Mouse (Mus musculus): ENCODE results near the gene Hook1. TPM values are rescaled to one million over a fixed set of nuclear protein-coding genes. Genes with fewer than 3 reads are reported as not detected.

The Hook1 gene
- 9.7 and 10.6 TPM in 2 replicates for polyA plus RNA-seq (2012; rRNA removed)
- 12.6 and 13.5 TPM in 2 replicates for polyA plus RNA-seq (2014; fragmentation: Nextera tagmentation; extraction: Ambion mirVana)

DNA sequence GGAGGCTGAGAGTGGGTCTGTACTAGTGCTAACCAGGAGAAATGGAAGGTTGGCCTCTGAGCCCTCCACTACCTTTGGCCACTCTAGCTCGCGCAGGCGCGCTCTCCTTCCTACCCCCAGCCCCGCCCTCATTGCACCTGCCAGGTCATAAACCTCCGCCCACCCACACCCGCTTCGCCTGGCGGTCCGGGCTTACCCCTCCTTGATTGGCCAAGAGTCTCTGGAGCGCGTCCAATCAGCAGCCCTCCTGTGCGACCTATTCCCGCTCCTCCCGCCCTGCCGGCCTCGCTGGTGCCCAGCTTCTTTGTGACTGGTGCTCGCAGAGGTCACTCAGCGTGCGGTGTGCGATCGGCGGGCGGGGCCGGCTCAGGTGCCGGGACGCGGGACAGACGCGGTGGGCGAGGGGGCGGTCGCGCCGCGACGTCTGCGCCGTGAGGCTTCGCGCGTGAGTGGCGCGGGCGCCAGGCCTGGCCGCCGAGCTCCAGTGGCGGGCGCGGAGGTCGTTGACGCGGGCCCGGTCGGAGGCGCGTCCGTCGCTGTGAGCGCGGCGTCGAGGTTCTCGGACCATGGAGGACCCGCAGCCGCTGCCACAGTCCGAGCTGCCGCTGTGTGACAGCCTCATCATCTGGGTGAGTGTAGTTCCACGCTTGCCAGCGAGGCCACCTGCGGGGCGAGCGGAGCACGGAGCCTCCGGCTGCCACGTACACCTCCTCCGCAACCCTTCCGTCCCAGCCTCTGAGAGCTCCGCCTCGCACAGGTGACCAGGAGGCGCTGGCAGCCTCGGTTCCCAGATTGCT, at the start of gene Hook1:
Gene Hook1, plus strand, starts transcription at position 313 of the 797 bp plus-strand sequence.
- H3K36me3 ChIP-seq (ENCODE audit: control insufficient read depth, insufficient read depth, low read length): no peaks in the 10 kb centered on the region
- peak within 1 kb of the TSS; percentile 90 for H3K4me2 ChIP-seq (replicated peaks; ENCODE audit: low read depth, low read length, severe bottlenecking)
- WGBS: under 1% methylated on average over 73 of the region's 82 CpGs
- DNase-seq (ENCODE audit: low spot score) (peak; percentile 94), ATAC-seq (ENCODE audit: low FRiP score, low read depth) (peak; percentile 98)
- no peaks in the 10 kb centered on the region for H3K27me3 ChIP-seq (ENCODE audit: control insufficient read depth, insufficient read depth, low read length)
- no peak within 1 kb of the TSS for H3K27ac ChIP-seq (replicated peaks; ENCODE audit: low read depth, low read length)
- H3K4me3 ChIP-seq (replicated peaks; ENCODE audit: low read length): peak within 1 kb of the TSS; percentile 64
- 0 out of 2 replicates have a peak, but pooled peaks have one; percentile 15 for TF ChIP-seq POLR2A (IDR thresholded peaks at IDR 0.05; ENCODE audit: borderline replicate concordance, extremely low read depth, insufficient read depth, insufficient read length)
- H3K4me1 ChIP-seq (ENCODE audit: control insufficient read depth, insufficient read depth, low read length): no peaks in the 10 kb centered on the region
- H3K9ac ChIP-seq (ENCODE audit: low read depth, low read length, severe bottlenecking): peak within 1 kb of the TSS; percentile 68
- H3K9me3 ChIP-seq (ENCODE audit: control insufficient read depth, low read length): no peaks in the 10 kb centered on the region

DNA sequence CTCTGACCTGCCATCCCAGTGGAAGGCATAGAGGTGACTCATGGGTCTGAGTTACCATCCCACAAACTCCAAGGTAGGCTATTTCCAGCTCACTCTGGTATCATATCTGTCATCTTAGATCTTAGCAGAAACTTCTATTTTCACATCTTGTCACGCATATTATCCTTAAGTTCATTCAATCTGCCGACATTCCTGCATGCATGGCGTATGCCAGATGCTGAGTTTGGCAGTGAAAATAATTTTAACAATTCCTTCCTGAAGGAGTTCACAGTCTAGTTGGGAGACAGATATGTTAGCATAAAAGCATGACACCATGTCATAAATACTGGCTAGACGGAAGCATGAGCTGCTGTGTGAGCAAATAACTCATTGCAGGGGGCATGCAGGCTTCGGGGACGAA, 49.3 kb upstream of the Hook1 start:
- H3K4me3 ChIP-seq (replicated peaks; ENCODE audit: low read length): no peak overlapping the region
- H3K4me1 ChIP-seq (ENCODE audit: control insufficient read depth, insufficient read depth, low read length): peaks cover 4% of the 10 kb centered on the region; the same call in 1 of the 2 replicates
- H3K36me3 ChIP-seq (ENCODE audit: control insufficient read depth, insufficient read depth, low read length): no peaks in the 10 kb centered on the region
- no peak for TF ChIP-seq POLR2A (IDR thresholded peaks at IDR 0.05; ENCODE audit: borderline replicate concordance, extremely low read depth, insufficient read depth, insufficient read length)
- H3K9me3 ChIP-seq (ENCODE audit: control insufficient read depth, low read length): no peaks in the 10 kb centered on the region
- H3K9ac ChIP-seq (ENCODE audit: low read depth, low read length, severe bottlenecking): no peak overlapping the region
- no peak overlapping the region for H3K27ac ChIP-seq (replicated peaks; ENCODE audit: low read depth, low read length)
- peak; percentile 8 for DNase-seq (ENCODE audit: low spot score)
- H3K4me2 ChIP-seq (replicated peaks; ENCODE audit: low read depth, low read length, severe bottlenecking): no peak overlapping the region
- H3K27me3 ChIP-seq (ENCODE audit: control insufficient read depth, insufficient read depth, low read length): no peaks in the 10 kb centered on the region
- WGBS: 55% methylated on average over 6 of the region's 6 CpGs
- ATAC-seq (ENCODE audit: low FRiP score, low read depth): peak; percentile 44; the same call in 1 of the 2 replicates

DNA sequence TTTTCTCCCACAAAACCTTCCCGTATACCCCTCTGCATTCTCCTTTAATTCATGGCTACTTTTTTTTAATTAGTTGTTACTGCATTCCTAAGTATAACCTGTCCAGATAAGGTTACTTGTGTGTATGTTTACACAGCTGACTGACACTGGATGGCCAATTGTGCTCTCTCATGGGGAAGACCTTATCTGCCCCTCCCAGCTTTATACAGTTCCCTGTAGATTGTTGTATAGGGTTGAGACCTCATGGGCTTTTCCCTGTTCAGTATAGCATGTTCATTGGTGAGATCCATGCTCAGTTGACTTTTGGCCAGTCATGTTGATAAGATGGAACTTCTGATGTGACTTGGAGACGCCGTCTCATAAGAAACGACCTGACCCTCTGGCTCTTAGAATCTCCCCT, 46.6 kb upstream of the Hook1 start:
- H3K4me2 ChIP-seq (replicated peaks; ENCODE audit: low read depth, low read length, severe bottlenecking): no peak overlapping the region
- no peaks in the 10 kb centered on the region for H3K27me3 ChIP-seq (ENCODE audit: control insufficient read depth, insufficient read depth, low read length)
- ATAC-seq (ENCODE audit: low FRiP score, low read depth) (no peak), DNase-seq (ENCODE audit: low spot score) (no peak)
- TF ChIP-seq POLR2A (IDR thresholded peaks at IDR 0.05; ENCODE audit: borderline replicate concordance, extremely low read depth, insufficient read depth, insufficient read length): no peak
- no peak overlapping the region for H3K27ac ChIP-seq (replicated peaks; ENCODE audit: low read depth, low read length)
- no peak overlapping the region for H3K9ac ChIP-seq (ENCODE audit: low read depth, low read length, severe bottlenecking)
- H3K4me3 ChIP-seq (replicated peaks; ENCODE audit: low read length): no peak overlapping the region
- peaks cover 4% of the 10 kb centered on the region; the same call in 1 of the 2 replicates for H3K4me1 ChIP-seq (ENCODE audit: control insufficient read depth, insufficient read depth, low read length)
- H3K9me3 ChIP-seq (ENCODE audit: control insufficient read depth, low read length): no peaks in the 10 kb centered on the region
- WGBS: 85% methylated on average over 4 of the region's 4 CpGs
- no peaks in the 10 kb centered on the region for H3K36me3 ChIP-seq (ENCODE audit: control insufficient read depth, insufficient read depth, low read length)

DNA sequence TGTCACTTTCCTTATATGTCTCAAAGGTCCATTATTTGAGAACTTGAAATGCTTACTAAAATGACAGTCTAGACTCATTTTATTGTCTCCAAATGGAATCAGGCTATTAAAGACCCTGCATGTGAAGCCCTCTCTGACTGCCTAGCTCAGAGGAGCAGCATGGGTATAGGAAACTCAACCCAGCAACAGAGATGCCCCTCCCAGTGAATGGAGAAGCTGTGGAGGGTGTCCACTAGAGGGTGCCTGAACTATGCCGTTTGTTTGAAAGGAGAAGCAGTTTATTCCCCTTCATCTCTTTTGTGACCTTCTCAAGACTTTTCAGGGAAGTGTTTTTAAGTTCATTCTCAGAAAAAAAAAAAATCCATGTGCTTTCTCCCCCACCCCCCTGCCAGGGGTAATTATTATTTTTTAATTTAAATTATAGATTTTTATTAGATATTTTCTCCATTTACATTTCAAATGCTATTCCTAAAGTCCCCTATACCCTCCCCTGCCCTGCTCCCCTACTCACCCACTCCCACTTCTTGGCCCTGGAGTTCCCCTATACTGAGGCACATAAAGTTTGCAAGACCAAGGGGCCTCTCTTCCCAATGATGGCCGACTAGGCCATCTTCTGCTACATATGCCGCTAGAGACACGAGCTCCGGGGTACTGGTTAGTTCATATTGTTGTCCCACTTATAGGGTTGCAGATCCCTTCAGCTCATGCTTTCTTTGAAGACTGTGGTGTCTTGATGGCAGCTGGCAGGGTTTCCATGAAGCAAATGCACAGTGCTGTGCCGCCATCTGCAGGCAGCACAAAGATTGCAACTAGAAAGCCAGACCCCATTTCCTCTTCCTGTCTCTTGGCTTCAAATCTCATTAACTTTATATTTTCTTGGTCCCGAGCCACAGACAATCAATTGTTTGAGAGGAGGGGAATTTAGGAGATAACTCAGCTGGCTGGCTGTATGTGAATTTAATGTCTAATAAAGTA, 42.5 kb upstream of the Hook1 start:
- H3K9ac ChIP-seq (ENCODE audit: low read depth, low read length, severe bottlenecking): no peak overlapping the region
- WGBS: 10% methylated on average over 7 of the region's 7 CpGs
- no peaks in the 10 kb centered on the region for H3K36me3 ChIP-seq (ENCODE audit: control insufficient read depth, insufficient read depth, low read length)
- DNase-seq (ENCODE audit: low spot score) (peak; percentile 81), ATAC-seq (ENCODE audit: low FRiP score, low read depth) (peak; percentile 68)
- H3K9me3 ChIP-seq (ENCODE audit: control insufficient read depth, low read length): no peaks in the 10 kb centered on the region
- H3K4me2 ChIP-seq (replicated peaks; ENCODE audit: low read depth, low read length, severe bottlenecking): no peak overlapping the region
- H3K27ac ChIP-seq (replicated peaks; ENCODE audit: low read depth, low read length): no peak overlapping the region
- no peak for TF ChIP-seq POLR2A (IDR thresholded peaks at IDR 0.05; ENCODE audit: borderline replicate concordance, extremely low read depth, insufficient read depth, insufficient read length)
- H3K27me3 ChIP-seq (ENCODE audit: control insufficient read depth, insufficient read depth, low read length): no peaks in the 10 kb centered on the region
- no peak overlapping the region for H3K4me3 ChIP-seq (replicated peaks; ENCODE audit: low read length)
- no peaks in the 10 kb centered on the region; the same call in 1 of the 2 replicates for H3K4me1 ChIP-seq (ENCODE audit: control insufficient read depth, insufficient read depth, low read length)

DNA sequence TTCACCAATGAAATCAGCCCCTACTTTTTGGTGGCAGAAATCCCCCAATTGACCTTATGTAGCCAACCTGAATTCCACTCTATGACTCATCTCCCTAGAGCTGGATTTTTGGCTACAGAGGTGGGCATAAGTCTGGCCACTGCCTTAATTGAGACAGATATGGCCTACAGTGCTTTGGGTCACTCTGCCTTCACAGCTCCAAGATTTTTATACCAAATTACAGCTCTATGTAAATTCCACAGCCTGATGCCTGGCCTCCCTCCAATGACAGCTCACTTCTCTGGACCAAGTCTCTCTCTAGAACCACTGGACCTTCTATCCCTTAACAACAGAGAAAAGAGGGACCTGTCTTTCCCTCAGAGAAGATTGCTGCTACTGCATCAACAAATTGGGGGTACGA, 38.2 kb upstream of the Hook1 start:
- Histone ChIP-seq H3K27ac (replicated peaks; ENCODE audit: low read depth, low read length) (no peak overlapping the region), H3K4me2 (replicated peaks; ENCODE audit: low read depth, low read length, severe bottlenecking) (no peak overlapping the region), H3K9ac (ENCODE audit: low read depth, low read length, severe bottlenecking) (no peak overlapping the region), H3K4me3 (replicated peaks; ENCODE audit: low read length) (no peak overlapping the region), H3K27me3 (ENCODE audit: control insufficient read depth, insufficient read depth, low read length) (no peaks in the 10 kb centered on the region), H3K9me3 (ENCODE audit: control insufficient read depth, low read length) (no peaks in the 10 kb centered on the region), H3K4me1 (ENCODE audit: control insufficient read depth, insufficient read depth, low read length) (no peaks in the 10 kb centered on the region), H3K36me3 (ENCODE audit: control insufficient read depth, insufficient read depth, low read length) (no peaks in the 10 kb centered on the region)
- TF ChIP-seq POLR2A (IDR thresholded peaks at IDR 0.05; ENCODE audit: borderline replicate concordance, extremely low read depth, insufficient read depth, insufficient read length): no peak
- no peak for DNase-seq (ENCODE audit: low spot score)
- WGBS: 93% methylated on average over 1 of the region's 1 CpGs
- no peak for ATAC-seq (ENCODE audit: low FRiP score, low read depth)

Data from limb, embryonic 14.5 days (tissue).